Mouse (Mus musculus) adrenal gland, adult 2 months (tissue): Measurements from ENCODE around the gene Drg1. TPM values are rescaled to one million over a fixed set of nuclear protein-coding genes. Genes with fewer than 3 reads are reported as not detected.
A peak's percentile ranks its signal among the peaks of the same experiment; 100 is the strongest.

Experiments used
- DNase-seq: peaks from one replicate; pipeline ENCODE4 v3.0.0; 2021
- long read RNA-seq: library from polyadenylated mRNA; stranded (forward); transcript quantifications from one replicate; pipeline ENCODE4 v2.0.0, GENCODE M21; 2021
- polyA plus RNA-seq: library from polyadenylated mRNA; depleted of rRNA; stranded (reverse); fragments of >200 nt; gene quantifications from 2 replicates; pipeline ENCODE4 v1.2.3, GENCODE M21; 2012; rRNA removed
- total RNA-seq, 2 experiments: library from RNA; stranded (reverse); gene quantifications; 2 replicates each; pipeline ENCODE4 v1.2.3; 2021

The Drg1 gene
- total RNA-seq (100 to 1,000 TPM in 1 of 2 experiments, 10 to 100 TPM in 1; 86.3 to 104 TPM), polyA plus RNA-seq (5.4 and 7.2 TPM in 2 replicates)
- long read RNA-seq, transcript Drg1-201 (9 exons, 1,546 nt), result major isoform, 98 of 114 reads
- long read RNA-seq, partial matches to known transcripts, result 10 of 114 reads
- long read RNA-seq, other reads (novel, unspliced or antisense), result 6 of 114 reads

GRCm38 (mm10) chr11:3266079-3266685 lies at the start of gene Drg1:
Gene Drg1 (minus strand): TSS chr11:3266415.
- peak; percentile 97 for DNase-seq

GRCm38 (mm10) chr11:3314148-3314547 lies 47.9 kb upstream of the Drg1 start:
- DNase-seq, result peak; percentile 68

- no peak for DNase-seq
Observed at GRCm38 (mm10) chr11:3313294-3313693, 47.1 kb upstream of the Drg1 start.

- DNase-seq, result no peak
Observed at GRCm38 (mm10) chr11:3311586-3312347, 45.6 kb upstream of the Drg1 start.

- no peak for DNase-seq
Observed at GRCm38 (mm10) chr11:3310789-3311585, 44.8 kb upstream of the Drg1 start.

- no peak for DNase-seq
Observed at GRCm38 (mm10) chr11:3309884-3310283, 43.7 kb upstream of the Drg1 start.

- no peak for DNase-seq
Observed at GRCm38 (mm10) chr11:3307875-3308274, 41.7 kb upstream of the Drg1 start.

GRCm38 (mm10) chr11:3305821-3306220 lies 39.6 kb upstream of the Drg1 start:
- no peak for DNase-seq

- peak; percentile 19 for DNase-seq
Observed at GRCm38 (mm10) chr11:3302792-3303191, 36.6 kb upstream of the Drg1 start.

GRCm38 (mm10) chr11:3302385-3302784 lies 36.2 kb upstream of the Drg1 start:
- DNase-seq, result no peak

GRCm38 (mm10) chr11:3301075-3301474 lies 34.9 kb upstream of the Drg1 start:
- no peak for DNase-seq

- DNase-seq, result no peak
Observed at GRCm38 (mm10) chr11:3298813-3299185, 32.6 kb upstream of the Drg1 start.

GRCm38 (mm10) chr11:3297871-3298812 lies 31.9 kb upstream of the Drg1 start:
- no peak for DNase-seq

GRCm38 (mm10) chr11:3296056-3296455 lies 29.8 kb upstream of the Drg1 start:
- DNase-seq, result no peak

- no peak for DNase-seq
Observed at GRCm38 (mm10) chr11:3294641-3295040, 28.4 kb upstream of the Drg1 start.

- no peak for DNase-seq
Observed at GRCm38 (mm10) chr11:3293361-3293760, 27.1 kb upstream of the Drg1 start.

GRCm38 (mm10) chr11:3292711-3293249 lies 26.6 kb upstream of the Drg1 start:
- no peak for DNase-seq

- peak; percentile 45 for DNase-seq
Observed at GRCm38 (mm10) chr11:3292062-3292421, 25.8 kb upstream of the Drg1 start.

GRCm38 (mm10) chr11:3291311-3292061 lies 25.3 kb upstream of the Drg1 start:
- peak; percentile 23 for DNase-seq

GRCm38 (mm10) chr11:3290640-3291310 lies 24.6 kb upstream of the Drg1 start:
- peak; percentile 62 for DNase-seq
